Mouse (Mus musculus) heart, postnatal 4 days (tissue): ENCODE measurements around the gene Tsnaxip1. TPM values are rescaled to one million over a fixed set of nuclear protein-coding genes. Genes with fewer than 3 reads are reported as not detected.
A peak's percentile ranks its signal among the peaks of the same experiment; 100 is the strongest.
"Not testable (repeated sequence)": the region's sequence is repeated elsewhere in the genome, so short reads cannot be mapped to it uniquely, and the experiment has no call there.

Experiments used
- DNase-seq: peaks from one replicate; pipeline ENCODE4 v3.0.0; 2021
- total RNA-seq, 2 experiments: library from RNA; stranded (reverse); gene quantifications; 2 replicates each; pipeline ENCODE4 v1.2.3; 2021

Gene Tsnaxip1
- total RNA-seq, 2 experiments from 2014 or later: not detected

DNA sequence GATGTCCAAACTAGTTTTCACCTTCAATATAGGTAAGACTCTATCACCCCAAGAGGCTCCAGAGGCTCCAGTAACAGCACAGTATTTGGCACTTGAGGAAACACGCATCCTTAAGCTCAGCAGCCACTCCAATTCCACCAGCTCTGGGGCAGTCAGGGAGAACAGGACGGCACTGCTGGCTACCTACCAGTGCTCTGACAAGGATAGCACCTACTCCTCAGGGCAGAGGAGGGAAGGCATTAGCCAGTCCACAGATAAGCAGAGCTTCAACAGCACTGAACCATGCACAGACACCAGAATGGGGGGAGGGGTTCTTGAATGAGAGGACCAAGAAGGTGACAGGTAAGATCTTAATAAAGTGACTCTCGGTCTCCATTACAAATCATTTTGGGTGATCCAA is 7.9 kb upstream of the Tsnaxip1 start:
- DNase-seq: no peak

DNA sequence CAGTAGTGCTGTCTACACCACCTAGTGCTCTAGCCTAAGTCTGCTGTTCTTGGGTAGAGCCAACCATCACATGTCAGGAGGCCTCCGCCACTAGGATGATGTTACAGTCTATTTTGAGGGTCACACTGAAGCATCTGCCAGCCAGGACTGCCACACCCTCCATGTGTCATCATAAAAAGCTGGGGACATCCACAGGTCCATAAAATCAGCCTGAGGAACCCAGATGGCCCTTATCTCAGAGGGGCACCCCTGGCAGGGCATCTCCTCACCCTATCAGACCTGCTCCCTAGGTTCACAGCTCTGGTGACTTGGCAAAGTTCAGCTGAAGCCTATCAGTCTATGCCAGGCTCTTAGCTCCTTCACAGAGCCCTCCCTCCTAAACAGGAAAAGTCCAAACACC is 6.6 kb upstream of the Tsnaxip1 start:
- DNase-seq: peak; percentile 30

DNA sequence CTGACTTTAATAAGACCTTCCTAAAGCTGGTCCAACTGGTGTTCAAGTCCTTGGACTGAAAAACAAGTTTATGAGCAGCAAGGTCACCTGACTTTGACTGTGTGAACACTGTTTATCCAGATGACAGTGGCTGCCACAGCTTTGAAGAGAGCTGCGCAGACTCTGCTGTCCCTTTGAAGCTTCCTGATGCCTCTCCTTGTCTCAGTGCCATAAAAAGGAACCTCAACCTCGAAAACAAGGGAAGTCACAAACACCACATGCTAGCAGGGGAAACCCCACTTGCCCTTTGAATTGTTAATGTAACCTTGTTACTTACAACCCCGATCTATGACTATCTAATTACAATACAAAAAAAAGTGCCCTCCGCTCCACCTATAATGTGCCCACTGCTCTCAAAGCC is 2.0 kb upstream of the Tsnaxip1 start:
- DNase-seq: no peak

DNA sequence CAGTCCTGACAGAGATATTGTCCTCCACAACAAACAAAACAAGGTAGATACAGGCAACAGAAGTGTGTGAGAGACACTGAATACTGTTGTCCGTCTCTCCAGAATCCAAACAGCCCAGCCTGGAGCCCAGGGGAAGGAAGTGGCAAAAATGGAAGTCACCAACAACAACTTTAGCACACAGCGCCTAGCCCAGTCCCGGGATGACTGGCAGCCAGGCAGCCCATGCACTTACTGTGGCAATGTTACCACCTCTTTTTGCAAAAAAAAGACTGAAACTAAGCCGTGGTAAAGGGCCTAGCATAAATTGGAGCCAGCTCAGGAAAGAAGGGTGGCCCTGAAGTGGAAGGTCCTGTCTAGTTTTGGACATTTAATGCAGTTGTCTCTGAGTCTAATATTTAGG is 1.2 kb upstream of the Tsnaxip1 start:
- DNase-seq: no peak

DNA sequence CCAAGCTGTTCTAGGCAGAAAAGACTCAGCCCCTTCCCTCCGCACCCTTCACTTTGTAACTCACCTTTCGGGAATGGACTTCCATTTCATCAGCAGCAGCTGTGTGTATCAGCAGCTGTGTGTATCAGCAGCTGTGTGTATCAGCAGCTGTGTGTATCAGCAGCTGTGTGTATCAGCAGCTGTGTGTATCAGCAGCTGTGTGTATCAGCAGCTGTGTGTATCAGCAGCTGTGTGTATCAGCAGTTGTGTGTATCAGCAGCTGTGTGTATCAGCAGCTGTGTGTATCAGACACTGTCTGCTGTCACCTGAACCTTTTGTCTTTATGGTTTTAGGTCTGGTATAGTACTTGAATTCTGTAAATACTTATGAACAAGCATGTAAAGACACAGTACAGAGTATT is 6.2 kb downstream of the Tsnaxip1 start:
- DNase-seq: not testable (repeated sequence)

DNA sequence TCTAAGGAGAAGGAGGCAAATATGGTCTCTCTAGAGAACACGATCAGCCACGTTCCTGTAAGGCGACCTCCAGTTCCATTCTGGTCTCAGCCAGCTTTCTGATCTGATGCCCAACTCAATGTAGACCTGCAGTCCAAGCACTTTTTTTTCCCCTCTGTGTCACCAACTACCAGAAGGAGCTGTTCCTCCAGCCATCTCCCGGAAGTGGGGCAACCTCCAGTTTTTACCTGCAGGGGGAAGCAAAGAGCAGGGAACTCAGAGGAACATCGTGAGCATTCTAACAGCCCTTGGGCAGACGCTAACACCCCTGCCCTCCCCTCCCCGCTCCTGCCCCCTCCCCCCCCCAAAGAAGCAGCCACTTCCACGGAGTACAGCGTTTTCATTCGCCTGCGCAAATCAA is 7.8 kb downstream of the Tsnaxip1 start:
- peak; percentile 85 for DNase-seq

DNA sequence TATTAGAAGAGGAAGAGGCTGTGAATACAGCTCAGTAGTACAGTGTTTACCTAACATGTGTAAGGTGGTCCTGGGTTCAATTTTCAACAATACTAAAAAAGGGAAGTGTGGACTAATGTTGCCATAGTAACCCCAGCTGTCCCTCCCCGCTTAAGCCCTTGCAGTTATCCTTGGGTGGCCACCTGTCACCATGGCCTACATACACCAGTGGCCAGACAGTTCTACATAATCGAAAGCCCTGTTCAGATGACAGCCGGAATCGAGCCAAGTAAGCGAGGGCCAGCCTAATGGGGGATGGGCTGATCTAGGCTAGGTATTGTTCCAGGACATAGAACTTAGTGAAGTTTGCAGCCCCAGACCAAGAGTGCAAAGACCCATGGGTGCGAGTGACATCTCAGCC is 9.5 kb downstream of the Tsnaxip1 start:
- DNase-seq: no peak

DNA sequence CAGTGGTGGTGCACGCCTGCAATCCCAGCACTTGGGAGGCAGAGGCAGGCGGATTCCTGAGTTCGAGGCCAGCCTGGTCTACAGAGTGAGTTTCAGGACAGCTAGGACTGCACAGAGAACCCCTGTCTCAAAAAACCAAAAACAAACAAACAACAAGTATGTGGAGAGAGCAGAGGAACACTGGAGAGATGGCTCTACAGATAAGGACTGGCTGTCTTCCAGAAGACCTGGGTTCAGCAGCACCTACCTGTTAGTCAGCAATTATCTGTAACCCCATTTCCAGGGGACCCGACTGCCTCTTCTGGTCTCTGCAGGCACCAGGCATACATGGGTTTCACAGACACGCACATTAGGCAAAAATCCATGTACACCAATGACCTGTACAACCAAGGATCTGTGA is 11.7 kb downstream of the Tsnaxip1 start:
- DNase-seq: no peak

DNA sequence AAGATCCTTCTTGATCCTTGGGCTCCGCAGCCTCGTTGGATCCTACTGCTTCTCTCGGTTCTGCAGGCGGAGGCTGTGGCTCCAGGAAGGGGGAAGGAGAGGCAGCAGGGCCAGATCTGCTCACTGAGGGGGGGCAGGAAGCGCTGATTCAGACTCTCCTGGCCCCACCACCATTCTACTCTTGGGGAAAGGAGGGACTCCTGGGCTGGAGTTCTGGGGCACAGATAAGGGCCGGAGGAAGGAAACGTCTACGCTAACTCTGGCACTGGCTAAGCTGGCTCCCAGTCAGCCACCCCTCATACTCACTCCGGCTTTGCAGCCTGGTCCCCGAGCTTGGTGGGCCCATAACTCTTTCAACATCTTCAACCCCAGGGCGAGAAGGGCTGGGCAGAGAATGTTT is 19.1 kb downstream of the Tsnaxip1 start:
- peak; percentile 18 for DNase-seq

DNA sequence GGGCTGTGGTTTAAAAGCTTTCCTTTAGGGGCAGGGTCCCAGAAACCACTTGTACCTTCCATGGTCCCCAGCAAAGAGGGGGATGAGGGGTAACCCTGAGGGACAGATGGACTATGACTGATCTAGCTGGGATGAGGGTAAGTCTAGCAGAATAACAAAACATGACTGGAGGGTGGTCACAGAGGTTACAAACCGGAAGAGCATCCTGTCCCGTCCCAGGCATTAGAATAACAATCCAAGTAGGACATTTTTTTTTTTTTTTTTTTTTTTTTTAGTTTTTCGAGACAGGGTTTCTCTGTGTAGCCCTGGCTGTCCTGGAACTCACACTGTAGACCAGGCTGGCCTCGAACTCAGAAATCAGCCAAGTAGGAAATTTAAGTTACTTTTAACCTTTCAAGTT is 22.5 kb downstream of the Tsnaxip1 start:
- no peak for DNase-seq

DNA sequence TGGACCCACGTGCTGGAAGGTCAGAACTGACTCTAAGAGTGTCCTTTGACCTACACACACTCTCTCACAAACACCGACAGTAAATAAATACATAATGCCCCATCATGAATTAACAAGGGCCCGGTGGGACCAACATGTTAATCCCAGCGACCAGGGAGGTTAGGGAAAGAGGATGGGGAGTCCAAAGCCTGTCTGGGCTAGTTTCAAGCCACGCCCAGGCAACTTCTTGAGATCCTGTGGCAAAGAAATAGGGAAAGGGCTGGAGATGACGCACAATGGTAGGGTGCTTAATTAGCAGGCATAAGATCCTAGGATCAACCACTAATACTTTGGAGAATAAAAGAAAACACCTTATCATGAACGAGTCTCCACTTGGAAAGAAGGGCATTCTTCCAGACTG is 23.1 kb downstream of the Tsnaxip1 start:
- DNase-seq: no peak

DNA sequence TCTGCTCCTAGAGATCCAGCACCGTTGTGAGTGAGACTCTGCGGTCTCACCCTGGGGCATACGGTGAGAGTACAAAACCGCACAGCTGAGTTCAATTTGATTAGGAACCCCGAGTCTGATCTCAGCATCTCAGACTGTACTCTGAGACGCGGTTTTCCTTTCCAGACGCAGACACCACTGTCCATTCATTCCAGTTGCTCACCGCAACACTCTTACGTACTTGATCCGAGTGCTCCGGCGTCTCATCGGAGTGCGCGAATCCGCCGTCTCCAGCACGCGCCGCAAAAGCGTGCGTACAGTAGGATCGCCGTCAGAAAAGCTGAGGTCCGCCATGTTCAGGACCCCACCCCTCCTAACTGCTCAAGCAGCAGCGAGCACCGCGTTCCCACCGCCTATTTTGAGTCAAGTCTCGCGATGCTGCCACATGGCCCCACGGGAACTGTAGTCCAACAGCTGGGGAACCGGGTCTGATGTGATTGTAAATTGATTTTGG is 24.2 kb downstream of the Tsnaxip1 start:
- DNase-seq: peak; percentile 93

DNA sequence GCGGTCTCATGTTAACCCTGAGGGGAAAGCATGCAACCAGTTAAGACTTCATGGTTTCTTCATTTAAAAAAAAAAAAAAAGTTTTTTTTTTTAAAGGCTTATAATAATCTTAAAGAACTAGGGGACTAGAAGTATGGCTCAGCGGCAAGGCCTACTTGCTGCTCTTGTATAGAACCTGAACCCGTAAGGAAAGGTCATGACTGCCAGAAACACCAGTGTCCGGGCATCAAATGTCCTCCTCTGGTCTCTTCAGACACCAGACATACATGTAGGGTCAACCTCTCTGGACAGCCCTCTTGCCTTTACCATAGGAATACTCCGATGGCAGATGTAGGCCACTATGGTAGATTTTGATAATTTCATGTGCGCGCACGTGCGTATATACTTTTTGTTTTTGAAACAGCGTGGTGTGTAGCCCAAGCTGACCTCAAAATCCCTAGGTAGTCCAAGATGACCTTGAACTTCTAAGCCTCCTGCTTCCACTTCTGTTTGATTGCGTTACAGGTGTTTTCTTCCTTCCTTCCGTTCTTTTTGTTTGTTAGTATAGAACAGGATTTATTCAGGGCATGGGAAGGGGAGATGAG is 24.7 kb downstream of the Tsnaxip1 start:
- DNase-seq: no peak

DNA sequence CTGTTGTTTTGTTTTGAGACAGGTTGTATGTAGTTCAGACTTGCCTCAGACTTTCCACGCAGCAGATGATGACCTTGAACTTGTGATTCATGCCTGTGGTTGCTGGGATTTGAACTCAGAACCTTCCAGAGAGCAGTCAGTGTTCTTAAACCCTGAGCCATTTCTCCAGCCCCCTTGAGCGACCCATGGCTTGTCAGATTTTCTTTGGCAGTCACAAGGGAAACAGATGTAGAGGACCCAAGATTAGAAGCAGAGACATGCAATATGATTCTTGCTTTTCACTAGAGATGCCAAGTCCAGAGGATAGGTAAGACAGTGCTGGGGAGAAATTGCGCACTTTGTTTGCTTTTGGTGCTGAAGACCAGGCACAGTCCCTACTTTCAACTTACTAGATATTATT is 25.6 kb downstream of the Tsnaxip1 start, which contains the start of gene Cenpt:
Gene Cenpt, minus strand, starts transcription at position 101 of the 400 bp plus-strand sequence.
- DNase-seq: no peak

DNA sequence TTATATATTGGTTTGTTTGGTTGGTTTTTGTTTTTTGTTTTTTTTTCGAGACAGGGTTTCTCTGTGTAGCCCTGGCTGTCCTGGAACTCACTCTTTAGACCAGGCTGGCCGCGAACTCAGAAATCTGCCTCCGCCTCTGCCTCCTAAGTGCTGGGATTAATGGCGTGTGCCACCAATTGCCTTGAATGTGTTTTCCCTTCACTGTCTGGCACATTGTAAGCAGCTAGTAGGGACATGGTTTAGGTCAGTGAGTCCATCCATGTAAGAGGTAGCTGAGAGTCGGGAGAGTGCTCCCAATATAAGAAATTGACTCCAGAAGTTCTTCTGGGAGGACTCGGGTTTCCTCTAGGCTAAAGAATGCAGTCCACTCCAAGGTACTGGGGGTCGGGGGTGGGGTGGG is 26.8 kb downstream of the Tsnaxip1 start:
- DNase-seq: no peak

DNA sequence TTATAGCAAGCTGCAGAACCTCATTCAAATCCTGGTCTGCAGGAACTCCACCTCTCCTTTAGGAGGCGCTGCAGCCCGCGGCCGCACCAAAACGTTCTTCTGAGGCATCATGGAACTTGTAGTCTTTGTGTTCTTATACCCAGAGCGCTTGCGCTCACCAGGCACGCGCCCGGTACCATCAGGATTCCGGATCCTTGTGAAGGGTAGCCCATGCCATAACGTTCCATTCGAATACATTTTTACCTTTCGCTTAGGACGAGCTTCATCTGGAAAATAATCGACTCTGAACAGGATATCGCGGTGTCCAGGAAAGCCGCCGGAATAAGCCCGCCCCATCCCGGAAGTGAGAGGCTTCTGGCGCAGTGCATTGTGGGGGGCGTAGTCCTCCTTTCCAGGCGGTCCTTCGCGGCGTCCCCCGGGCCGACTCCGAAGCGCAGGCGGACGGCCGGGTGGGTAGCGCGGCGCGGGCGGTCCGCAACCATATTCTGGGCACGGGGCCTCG is 27.2 kb downstream of the Tsnaxip1 start, which contains the start of gene Thap11:
Gene Thap11, plus strand, starts transcription at position 418 of the 502 bp plus-strand sequence.
- DNase-seq: peak; percentile 95

DNA sequence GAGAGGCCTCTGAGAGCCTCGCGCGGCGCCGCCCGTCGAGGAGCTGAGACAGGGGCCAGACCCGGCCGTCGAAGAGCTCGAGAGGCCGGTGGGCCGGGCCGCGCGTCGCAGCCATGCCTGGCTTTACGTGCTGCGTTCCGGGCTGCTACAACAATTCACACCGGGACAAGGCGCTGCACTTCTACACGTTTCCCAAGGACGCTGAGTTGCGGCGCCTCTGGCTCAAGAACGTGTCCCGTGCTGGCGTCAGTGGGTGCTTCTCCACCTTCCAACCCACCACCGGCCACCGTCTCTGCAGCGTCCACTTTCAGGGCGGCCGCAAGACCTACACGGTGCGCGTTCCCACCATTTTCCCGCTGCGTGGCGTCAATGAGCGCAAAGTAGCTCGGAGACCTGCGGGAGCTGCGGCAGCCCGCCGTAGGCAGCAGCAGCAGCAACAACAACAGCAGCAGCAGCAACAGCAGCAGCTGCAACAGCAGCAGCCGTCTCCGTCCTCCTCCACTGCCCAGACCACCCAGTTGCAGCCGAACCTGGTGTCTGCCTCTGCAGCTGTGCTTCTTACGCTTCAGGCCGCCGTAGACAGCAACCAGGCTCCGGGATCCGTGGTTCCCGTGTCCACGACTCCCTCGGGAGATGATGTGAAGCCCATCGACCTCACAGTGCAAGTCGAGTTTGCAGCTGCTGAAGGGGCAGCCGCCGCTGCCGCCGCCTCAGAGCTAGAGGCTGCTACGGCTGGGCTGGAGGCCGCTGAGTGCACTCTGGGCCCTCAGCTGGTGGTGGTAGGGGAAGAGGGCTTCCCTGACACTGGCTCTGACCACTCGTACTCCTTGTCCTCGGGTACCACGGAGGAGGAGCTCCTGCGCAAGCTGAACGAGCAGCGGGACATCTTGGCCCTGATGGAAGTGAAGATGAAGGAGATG is 28.0 kb downstream of the Tsnaxip1 start:
- peak; percentile 62 for DNase-seq

DNA sequence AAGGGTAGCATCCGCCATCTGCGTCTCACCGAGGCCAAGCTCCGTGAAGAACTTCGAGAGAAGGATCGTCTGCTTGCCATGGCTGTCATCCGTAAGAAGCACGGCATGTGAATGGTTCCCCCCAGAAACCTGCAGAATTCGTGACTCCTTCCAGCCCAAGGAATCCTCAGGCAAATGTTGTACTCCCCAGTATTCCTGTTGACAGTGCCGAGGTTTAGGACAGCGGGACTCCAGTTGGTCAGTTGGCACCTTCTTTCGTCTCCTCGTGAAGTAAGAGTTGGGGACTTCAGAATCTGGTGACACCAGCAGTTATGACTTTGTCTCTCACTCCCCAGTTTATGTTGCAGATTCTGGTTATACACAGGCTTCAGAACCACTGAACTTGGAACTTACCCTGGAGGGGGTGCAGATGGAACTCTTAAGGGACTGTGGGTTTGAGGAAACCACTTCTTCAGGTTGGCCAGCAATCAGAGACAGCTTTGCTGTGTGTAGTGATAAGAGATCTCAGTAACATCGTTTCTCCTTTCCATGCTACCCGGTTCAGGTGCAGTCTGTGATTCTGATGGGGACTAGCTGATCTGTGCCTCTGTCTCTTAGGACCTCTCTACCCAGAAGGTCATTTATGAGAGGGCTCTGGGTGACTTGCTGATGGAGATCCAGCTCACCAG is 28.8 kb downstream of the Tsnaxip1 start:
- DNase-seq: no peak

DNA sequence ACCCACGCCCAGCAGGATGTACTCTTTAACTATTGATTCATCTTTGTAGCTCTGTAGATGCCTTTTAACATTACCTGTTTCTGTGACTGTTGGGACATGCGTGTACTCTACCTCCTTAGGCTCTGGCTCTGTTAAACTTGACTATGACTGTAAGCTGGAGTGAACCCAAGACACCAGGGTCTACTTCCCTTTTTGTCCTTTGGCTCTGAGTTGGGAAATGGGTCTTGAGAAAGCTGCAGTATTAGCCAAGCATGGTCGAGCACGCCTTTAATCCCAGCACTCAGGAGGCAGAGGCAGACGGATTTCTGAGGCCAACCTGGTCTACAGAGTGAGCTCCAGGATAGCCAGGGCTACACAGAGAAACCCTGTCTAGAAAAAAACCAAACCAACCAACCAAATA is 31.0 kb downstream of the Tsnaxip1 start:
- no peak for DNase-seq

DNA sequence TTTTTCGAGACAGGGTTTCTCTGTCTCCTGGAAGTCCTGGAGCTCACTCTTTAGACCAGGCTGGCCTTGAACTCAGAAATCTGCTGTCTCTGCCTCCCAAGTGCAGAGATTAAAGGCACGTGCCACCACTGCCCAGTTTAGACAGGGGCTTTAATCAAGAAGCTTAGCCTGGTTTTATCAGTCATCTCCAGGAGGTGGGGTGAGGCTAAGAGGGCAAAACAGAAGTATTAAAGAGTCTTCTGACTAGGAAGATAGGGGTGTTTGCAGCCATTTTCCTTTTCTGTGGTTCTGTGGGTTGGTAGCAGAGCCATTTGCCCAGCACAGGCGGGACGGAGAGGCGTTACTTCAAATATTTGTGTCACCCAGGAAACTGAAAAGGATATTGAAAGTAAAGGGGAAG is 31.8 kb downstream of the Tsnaxip1 start:
- DNase-seq: no peak

DNA sequence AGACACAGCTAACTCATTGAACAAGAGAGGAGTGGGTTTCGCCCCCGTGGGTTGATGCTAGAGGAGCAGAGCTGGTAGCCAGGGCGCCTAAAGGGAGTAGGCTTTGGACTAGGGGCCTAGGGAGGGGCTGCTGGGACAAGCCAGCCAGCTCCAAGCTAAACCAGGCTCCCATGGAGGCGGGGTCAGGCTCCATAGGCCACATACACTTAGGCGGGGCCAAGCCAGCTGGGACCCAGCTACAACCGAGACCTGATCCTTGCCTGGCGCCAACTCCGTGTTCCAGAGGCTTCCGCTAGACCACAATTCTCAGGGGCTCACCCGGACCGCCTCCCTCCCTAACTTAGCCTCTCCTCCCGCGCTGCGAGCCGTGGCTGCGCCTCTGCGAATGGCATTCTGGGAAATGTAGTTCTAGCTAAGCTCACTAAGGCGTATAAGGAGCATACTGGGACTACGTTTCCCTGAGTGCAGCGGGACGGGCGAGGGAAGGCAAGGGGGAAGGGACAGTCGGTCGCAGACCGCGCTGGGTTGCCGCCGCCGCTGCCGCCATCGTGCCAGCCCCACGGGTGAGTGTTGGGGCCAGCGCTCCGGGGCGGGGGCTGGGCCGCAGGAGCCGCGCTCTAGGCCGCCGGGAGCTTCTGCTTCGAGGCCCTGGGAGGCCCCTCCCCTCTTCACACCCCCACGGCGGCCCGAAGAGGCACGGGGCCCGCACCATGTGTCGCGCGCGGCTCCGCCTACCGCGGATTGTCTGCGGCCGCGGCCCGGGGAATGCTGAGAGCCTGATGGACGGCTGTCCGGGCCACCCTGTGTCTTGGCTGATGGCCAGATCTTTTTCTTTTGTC is 32.8 kb downstream of the Tsnaxip1 start, which contains the start of gene Nutf2:
Gene Nutf2, plus strand, starts transcription at position 438 of the 839 bp plus-strand sequence.
- DNase-seq: peak; percentile 96

DNA sequence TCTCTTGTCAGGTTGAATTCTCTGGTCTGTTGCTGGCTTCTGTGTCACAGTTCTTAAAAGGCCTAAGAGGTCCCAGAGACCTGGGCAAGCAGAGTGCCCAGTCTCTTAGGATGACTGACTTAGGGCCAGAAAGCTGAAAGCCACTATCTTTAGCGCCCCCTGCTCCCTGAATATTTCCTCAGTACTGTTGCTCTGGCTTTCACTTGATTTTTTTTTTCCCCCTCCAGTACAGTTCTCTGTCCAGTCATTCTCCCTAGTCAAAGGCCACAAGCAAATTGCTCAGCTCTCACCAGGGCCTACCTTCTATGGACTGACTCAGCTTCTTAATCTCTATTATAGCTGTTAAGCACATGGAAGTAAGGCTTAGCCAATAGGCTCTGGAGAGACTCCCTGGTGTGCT is 34.4 kb downstream of the Tsnaxip1 start:
- no peak for DNase-seq
